Mouse (Mus musculus) liver, embryonic 16.5 days (tissue): Measurements from ENCODE around the gene 0610030E20Rik. TPM values are rescaled to one million over a fixed set of nuclear protein-coding genes. Genes with fewer than 3 reads are reported as not detected.

Source experiments
- ATAC-seq: fragments of 200-750 bp; cut with Nextera tagmentation; 2 replicates; pipeline ENCODE4 v1.8.0; 2017; ENCODE audit warnings: low read depth, mild to moderate bottlenecking, moderate number of reproducible peaks, moderate library complexity
- H3K27ac ChIP-seq: fragments of 300-500 bp; sonication (generic); 2 replicates; pipeline ENCODE4 v1.5.1; 2014; ENCODE audit warnings: mild to moderate bottlenecking, low read length
- H3K27me3 ChIP-seq: fragments of 300-500 bp; sonication (generic); 2 replicates; pipeline ENCODE4 v1.6.1; 2014; ENCODE audit warnings: low read depth, low read length, mixed read lengths; ENCODE audit not compliant: control insufficient read depth, insufficient read depth
- H3K36me3 ChIP-seq: fragments of 300-500 bp; sonication (generic); 2 replicates; pipeline ENCODE4 v1.6.1; 2014; ENCODE audit warnings: mild to moderate bottlenecking; ENCODE audit not compliant: control insufficient read depth, insufficient read depth
- H3K4me1 ChIP-seq: fragments of 300-500 bp; sonication (generic); 2 replicates; pipeline ENCODE4 v1.6.1; 2014; ENCODE audit warnings: low read depth, low read length, mixed read lengths; ENCODE audit not compliant: control insufficient read depth
- H3K4me2 ChIP-seq: fragments of 300-500 bp; sonication (generic); 2 replicates; pipeline ENCODE4 v1.6.1; 2014; ENCODE audit warnings: low read depth, low read length, mixed read lengths
- H3K4me3 ChIP-seq: fragments of 300-500 bp; sonication (generic); 2 replicates; pipeline ENCODE4 v1.5.1; 2014; ENCODE audit warnings: low read depth, mild to moderate bottlenecking, low read length
- H3K9ac ChIP-seq: fragments of 300-500 bp; sonication (generic); 2 replicates; pipeline ENCODE4 v1.6.1; 2014; ENCODE audit warnings: low read depth, low read length
- H3K9me3 ChIP-seq: fragments of 300-500 bp; sonication (generic); replicated peaks from 2 replicates; pipeline ENCODE4 v1.6.1; 2016; ENCODE audit warnings: low read length; ENCODE audit not compliant: control insufficient read depth
- WGBS: fragments of 180-500 bp; shearing (Covaris S2); extraction: QIAGEN DNeasy Blood & Tissue Kit; methylation state at CpG from one replicate; pipeline ENCODE4 v1.1.7; 2014; ENCODE audit not compliant: insufficient replicate concordance; 5-methylcytosine and 5-hydroxymethylcytosine counted together
- polyA plus RNA-seq: library from polyadenylated mRNA; unstranded; fragments of >200 nt; fragmentation: Nextera tagmentation; extraction: Ambion mirVana; gene quantifications from 2 replicates; pipeline ENCODE4 v1.2.1, GENCODE M21; 2015

0610030E20Rik gene
- polyA plus RNA-seq, 1 experiment from 2014 or later: 14.1 TPM

DNA sequence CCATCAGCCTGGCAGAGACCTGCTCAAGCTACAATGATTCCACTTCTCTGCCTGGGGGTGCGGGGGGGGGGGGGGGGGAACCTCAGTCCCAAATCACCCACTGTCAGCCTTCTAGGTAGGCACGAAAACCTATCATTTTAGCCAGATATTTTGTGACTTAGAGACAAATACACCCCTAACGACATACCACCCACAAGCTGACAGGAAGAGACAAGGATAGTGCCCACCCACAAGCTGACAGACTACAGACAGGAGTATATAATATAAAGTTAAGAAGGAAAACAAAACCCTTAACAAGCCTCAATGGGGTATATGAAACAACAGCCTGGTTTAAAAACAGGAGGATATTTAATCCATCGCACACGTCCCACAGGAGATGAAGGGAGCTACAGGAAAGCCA lies 28.7 kb upstream of the 0610030E20Rik start:
- 61% methylated on average over 5 of the region's 5 CpGs for WGBS
- Histone ChIP-seq H3K4me3 (no peak overlapping the region), H3K4me1 (peaks cover 4% of the 10 kb centered on the region), H3K27me3 (no peaks in the 10 kb centered on the region), H3K27ac (no peak overlapping the region), H3K9ac (no peak overlapping the region), H3K4me2 (no peak overlapping the region), H3K36me3 (peaks cover 62% of the 10 kb centered on the region), H3K9me3 (no peaks in the 10 kb centered on the region)
- ATAC-seq: no peak

DNA sequence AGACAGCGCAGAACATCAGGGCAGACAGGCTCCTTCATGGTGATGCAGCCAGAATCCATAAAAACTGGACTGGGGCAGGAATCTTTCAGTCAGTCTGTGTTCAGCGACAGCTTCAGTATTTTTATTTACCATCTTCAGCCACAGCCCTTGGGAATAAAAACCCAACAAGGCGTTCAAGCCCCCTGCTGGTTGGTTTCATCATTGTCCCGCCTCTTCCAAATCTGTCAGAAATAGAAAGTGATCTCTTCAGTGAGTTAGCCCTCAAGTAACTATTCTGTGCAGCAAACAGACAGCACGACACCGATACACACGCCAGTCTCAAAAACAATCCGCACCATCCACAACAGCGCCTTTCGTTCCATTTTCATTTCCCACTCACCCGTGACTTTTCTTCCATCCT lies 28.1 kb upstream of the 0610030E20Rik start:
- peaks cover 10% of the 10 kb centered on the region for H3K4me1 ChIP-seq
- 70% methylated on average over 11 of the region's 11 CpGs for WGBS
- no peak overlapping the region for H3K4me2 ChIP-seq
- no peaks in the 10 kb centered on the region for H3K27me3 ChIP-seq
- peaks cover 67% of the 10 kb centered on the region for H3K36me3 ChIP-seq
- no peak overlapping the region for H3K27ac ChIP-seq
- no peak overlapping the region for H3K9ac ChIP-seq
- H3K9me3 ChIP-seq: no peaks in the 10 kb centered on the region
- ATAC-seq: no peak
- no peak overlapping the region for H3K4me3 ChIP-seq

DNA sequence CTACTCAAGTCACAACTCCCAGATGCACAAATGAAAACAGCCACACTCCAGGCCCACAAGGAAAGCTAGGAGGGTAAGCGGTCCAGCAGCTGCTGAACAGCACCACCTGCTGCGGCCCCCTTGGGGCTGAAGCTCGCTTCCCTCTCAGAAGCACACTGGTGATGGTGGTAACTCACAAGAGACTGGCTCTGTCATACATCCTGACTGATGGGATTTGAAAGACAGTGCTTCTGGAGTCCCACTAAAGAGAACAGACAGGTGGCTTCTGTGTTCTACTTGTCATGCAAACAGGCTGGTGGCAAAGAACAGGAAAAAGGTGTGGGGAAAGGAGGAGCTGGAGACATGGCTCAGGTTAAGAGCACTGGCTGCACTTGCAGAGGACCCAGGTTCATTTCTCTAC lies 24.2 kb upstream of the 0610030E20Rik start:
- Histone ChIP-seq H3K9me3 (no peaks in the 10 kb centered on the region), H3K27me3 (no peaks in the 10 kb centered on the region), H3K9ac (no peak overlapping the region), H3K36me3 (peaks cover 91% of the 10 kb centered on the region), H3K4me2 (no peak overlapping the region), H3K4me3 (no peak overlapping the region), H3K27ac (no peak overlapping the region), H3K4me1 (peaks cover 16% of the 10 kb centered on the region)
- ATAC-seq: no peak
- WGBS: 90% methylated on average over 3 of the region's 3 CpGs

DNA sequence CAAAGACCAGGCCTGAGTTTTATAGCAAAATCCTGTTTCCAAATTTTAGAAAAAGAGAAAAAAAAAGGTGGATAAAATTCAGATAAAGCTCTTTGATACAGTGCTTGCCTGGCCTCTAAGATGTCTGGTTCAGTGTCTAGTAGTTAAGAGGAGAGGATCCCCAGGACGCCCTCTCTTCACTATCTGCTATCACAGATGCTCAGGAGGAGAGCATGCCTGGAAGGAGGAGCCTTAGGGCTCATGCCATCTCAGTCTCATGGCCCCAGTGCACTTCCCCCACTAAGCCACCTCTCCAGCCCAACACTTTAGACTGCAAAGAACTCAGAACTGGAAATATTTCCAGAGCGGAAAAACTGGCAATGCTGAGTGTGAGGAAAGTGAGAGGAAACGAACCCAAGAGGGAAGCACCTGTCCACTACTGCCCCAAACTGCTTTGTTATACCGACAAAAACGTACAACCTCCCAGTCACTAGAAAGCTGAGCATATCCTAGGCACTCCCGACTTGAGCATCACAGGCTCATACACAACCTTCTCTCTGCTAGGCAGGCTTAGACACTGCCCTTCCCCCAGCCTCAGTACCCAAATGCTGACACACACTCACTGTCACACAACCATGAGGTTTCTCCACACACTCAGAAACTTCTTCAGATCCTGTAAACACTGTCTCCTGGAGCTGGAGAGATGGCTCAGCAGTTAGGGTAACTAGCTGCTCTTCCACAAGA lies 23.2 kb upstream of the 0610030E20Rik start:
- Histone ChIP-seq H3K27ac (peak overlapping the region; percentile 86), H3K9ac (0 out of 2 replicates have a peak overlapping the region, but pooled peaks have one; percentile 7), H3K4me2 (peak overlapping the region; percentile 10), H3K36me3 (peaks cover 89% of the 10 kb centered on the region), H3K27me3 (no peaks in the 10 kb centered on the region), H3K4me1 (peaks cover 16% of the 10 kb centered on the region), H3K9me3 (no peaks in the 10 kb centered on the region), H3K4me3 (no peak overlapping the region)
- ATAC-seq: peak; percentile 97
- 59% methylated on average over 6 of the region's 6 CpGs for WGBS

DNA sequence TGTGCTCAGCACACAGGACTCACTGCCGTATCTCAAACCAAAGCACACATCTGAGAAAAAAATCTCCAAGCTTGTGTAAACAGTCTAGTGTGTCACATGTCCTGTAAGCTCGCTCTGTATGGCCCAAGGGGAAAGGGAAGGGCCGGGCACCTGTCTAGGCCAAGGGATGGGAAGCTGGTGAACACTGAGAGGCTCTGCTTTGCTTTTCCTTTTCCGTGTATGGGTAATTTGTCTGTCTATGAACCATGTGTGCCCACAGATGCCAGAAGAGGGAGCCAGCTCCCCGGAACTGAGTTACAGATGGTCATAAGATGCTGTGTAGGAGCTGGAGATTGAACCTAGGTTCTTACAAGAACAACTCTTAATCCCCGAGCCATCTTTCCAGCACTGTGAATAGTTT lies 20.8 kb upstream of the 0610030E20Rik start:
- 65% methylated on average over 6 of the region's 6 CpGs for WGBS
- no peaks in the 10 kb centered on the region for H3K9me3 ChIP-seq
- H3K36me3 ChIP-seq: peaks cover 71% of the 10 kb centered on the region
- no peaks in the 10 kb centered on the region for H3K27me3 ChIP-seq
- H3K4me1 ChIP-seq: peaks cover 16% of the 10 kb centered on the region
- peak; percentile 16 for ATAC-seq
- no peak overlapping the region for H3K27ac ChIP-seq
- no peak overlapping the region for H3K4me2 ChIP-seq
- no peak overlapping the region for H3K4me3 ChIP-seq
- H3K9ac ChIP-seq: no peak overlapping the region

DNA sequence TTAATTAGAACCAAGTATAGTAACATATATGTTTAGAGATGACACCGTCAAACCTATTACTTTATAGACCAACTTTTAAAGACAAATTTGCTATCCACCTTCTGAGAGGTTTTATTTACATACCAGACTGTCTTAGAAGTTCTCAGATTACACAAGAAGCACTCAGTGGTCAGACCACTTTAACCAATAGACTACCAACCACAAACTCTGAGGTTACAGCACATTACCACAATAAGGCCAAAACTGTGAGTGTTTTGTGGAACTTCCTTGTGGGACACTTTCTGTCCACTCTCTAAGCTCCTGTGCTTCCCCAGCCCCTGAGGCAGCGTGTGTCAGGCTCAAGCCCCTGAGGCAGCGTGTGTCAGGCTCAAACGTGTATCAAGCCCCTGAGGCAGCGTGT lies 18.1 kb upstream of the 0610030E20Rik start:
- no peaks in the 10 kb centered on the region for H3K9me3 ChIP-seq
- H3K4me3 ChIP-seq: no peak overlapping the region
- peaks cover 65% of the 10 kb centered on the region for H3K36me3 ChIP-seq
- 89% methylated on average over 5 of the region's 5 CpGs for WGBS
- no peak overlapping the region for H3K27ac ChIP-seq
- H3K9ac ChIP-seq: no peak overlapping the region
- H3K27me3 ChIP-seq: no peaks in the 10 kb centered on the region
- H3K4me2 ChIP-seq: no peak overlapping the region
- ATAC-seq: no peak
- H3K4me1 ChIP-seq: peaks cover 6% of the 10 kb centered on the region

DNA sequence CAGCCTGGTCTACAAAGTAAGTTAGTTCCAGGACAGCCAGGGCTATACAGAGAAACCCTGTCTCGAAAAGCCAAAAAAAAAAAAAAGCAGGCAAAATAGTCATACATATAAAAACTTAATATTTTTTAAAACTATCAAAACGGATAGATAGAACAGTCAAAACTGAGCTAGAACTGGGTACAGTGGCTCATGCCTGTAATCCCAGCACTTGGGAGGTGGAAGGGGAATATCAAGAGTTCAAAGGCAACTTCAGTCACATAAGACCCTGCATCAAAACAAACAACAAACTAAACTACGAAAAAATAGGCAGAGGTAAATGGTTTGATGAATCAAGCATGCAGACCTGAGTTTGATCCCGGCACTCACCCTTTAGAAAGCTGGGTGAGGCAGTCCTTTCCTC lies 17.0 kb upstream of the 0610030E20Rik start:
- H3K27me3 ChIP-seq: no peaks in the 10 kb centered on the region
- H3K4me1 ChIP-seq: no peaks in the 10 kb centered on the region
- no peaks in the 10 kb centered on the region for H3K9me3 ChIP-seq
- H3K9ac ChIP-seq: no peak overlapping the region
- H3K36me3 ChIP-seq: peaks cover 59% of the 10 kb centered on the region
- no peak overlapping the region for H3K4me2 ChIP-seq
- 75% methylated on average over 4 of the region's 4 CpGs for WGBS
- ATAC-seq: no peak
- no peak overlapping the region for H3K4me3 ChIP-seq
- H3K27ac ChIP-seq: no peak overlapping the region

DNA sequence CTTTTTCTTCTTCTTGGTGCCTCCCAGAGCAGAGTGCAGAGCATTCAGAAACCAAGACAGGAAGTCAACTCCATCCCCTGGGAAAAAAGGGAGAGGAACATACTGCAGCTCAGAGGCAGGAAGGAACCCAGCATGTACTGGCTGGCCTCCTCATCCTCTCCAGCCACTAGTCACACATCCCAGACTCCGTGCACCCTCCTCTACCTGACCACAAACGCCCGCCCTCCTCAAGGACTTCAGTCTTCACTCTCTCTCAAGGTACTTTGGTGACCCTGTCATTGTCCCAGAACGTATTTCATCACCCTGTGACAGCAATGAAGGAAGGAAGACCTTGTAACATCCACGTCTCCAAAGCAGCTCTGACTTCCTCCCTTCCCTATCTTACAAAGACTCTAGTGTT lies 14.0 kb upstream of the 0610030E20Rik start:
- Histone ChIP-seq H3K9ac (no peak overlapping the region), H3K9me3 (no peaks in the 10 kb centered on the region), H3K36me3 (peaks cover 63% of the 10 kb centered on the region), H3K4me1 (no peaks in the 10 kb centered on the region), H3K27me3 (no peaks in the 10 kb centered on the region), H3K4me3 (no peak overlapping the region), H3K4me2 (no peak overlapping the region), H3K27ac (no peak overlapping the region)
- WGBS: 65% methylated on average over 5 of the region's 5 CpGs
- peak; percentile 53; the same call in 1 of the 2 replicates for ATAC-seq

DNA sequence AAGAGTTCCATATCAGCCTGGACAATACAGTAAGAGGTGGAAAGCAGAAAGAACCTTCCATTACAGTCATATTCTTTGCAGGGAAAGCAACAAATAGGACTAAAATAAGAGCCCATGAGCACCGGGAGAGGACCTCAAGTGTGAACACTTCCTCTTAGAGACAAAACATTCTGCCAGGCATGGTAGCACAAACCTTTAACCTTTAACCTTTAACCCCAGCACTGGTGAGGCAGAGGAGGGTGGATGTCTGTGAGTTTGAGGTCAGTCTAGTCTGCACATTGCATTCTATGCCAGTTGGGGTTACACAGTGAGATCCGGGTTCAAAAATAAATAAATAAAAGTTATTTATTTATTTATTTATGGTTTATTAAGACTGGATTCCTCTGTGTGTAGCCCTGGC lies 6.6 kb upstream of the 0610030E20Rik start:
- H3K4me2 ChIP-seq: no peak overlapping the region
- ATAC-seq: no peak
- H3K36me3 ChIP-seq: peaks cover 35% of the 10 kb centered on the region
- H3K4me1 ChIP-seq: peaks cover 15% of the 10 kb centered on the region
- no peak overlapping the region for H3K27ac ChIP-seq
- WGBS: 56% methylated on average over 2 of the region's 2 CpGs
- no peak overlapping the region for H3K9ac ChIP-seq
- no peaks in the 10 kb centered on the region for H3K27me3 ChIP-seq
- H3K4me3 ChIP-seq: no peak overlapping the region
- H3K9me3 ChIP-seq: no peaks in the 10 kb centered on the region
